Mouse (Mus musculus) gonadal fat pad, adult 2 months (tissue): ENCODE measurements around the gene Irgm2. TPM values are rescaled to one million over a fixed set of nuclear protein-coding genes. Genes with fewer than 3 reads are reported as not detected.

Experiments
- DNase-seq: peaks from one replicate; pipeline ENCODE4 v3.0.0-alpha.2; 2012; ENCODE audit warnings: low read depth
- polyA plus RNA-seq: library from polyadenylated mRNA; depleted of rRNA; stranded (reverse); fragments of >200 nt; gene quantifications from 2 replicates; pipeline ENCODE4 v1.2.3, GENCODE M21; 2012; rRNA removed

Gene Irgm2
- polyA plus RNA-seq, 1 experiment = 11.4 TPM

DNA sequence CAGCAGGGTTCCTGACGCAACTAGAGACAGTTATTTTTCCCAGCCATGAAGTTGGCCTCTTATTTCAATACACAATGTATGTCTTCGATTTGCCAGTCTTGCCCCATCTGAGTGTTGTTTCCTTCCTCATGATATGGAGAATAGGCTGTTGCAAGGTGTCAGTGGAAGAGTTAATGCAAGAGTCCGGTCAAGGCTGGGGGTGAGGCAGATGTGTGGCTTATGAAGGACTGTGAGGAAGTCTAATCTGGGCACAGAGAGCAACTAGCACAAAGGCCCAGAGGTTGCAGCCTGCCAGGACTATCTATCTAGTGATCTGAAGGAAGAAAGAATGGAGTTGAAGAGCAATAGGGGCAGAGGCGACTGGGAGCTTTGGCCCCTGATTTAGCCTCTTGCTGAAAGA is 60.7 kb downstream of the Irgm2 start:
- no peak for DNase-seq

DNA sequence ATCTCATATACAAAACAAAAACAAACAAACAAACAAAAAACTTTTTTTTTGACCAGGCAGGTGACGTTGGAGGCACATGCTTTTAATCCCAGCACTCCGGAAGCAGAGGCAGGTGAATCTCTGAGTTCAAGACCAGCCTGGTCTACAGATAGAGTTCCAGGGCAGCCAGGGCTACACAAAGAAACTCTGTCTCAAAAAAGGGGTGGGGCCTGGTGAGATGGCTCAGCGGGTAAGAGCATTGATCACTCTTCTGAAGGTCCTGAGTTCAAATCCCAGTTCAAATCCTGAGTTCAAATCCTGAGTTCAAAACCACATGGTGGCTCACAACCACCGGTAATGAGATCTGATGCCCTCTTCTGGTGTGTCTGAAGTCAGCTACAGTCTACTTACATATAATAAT is 62.4 kb downstream of the Irgm2 start:
- DNase-seq = no peak

DNA sequence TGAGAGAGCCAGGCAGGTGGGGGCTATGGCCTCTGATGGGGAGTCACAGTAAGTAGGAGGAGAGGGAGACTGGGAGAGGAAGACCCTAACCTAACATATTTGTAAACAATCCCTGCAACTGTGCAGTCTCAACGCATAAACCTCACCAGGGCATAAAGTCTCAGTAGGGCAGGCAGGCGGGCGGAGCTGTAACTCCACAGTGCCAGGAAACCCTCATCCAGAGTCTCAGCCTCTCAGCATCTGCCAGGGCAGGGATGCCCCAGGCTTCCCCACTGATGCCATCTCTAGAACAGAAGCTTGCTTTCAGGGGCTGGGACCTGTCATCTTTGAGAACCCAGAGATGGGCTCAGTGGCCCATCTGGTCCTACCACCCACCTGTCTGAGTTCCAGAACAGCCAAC is 62.9 kb downstream of the Irgm2 start:
- no peak for DNase-seq

DNA sequence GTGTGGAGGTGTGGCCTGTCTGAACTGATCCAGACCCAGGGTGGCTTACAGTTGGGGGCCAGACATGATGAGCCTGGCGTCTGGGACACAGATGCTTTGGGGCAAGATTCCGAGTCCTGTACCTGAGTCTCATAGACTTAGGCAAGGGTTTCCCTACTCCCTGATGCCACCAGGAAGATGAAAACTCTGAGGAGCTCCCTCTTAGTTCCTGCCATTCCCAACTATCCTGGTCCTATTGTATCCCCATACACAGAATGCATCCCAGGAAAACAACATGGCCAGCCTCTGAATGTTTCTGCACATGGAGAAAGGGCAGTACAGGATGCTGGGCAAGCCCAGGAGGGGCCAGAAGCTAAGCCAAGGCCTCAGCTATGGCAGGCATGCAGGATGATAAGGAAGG is 64.1 kb downstream of the Irgm2 start:
- no peak for DNase-seq

DNA sequence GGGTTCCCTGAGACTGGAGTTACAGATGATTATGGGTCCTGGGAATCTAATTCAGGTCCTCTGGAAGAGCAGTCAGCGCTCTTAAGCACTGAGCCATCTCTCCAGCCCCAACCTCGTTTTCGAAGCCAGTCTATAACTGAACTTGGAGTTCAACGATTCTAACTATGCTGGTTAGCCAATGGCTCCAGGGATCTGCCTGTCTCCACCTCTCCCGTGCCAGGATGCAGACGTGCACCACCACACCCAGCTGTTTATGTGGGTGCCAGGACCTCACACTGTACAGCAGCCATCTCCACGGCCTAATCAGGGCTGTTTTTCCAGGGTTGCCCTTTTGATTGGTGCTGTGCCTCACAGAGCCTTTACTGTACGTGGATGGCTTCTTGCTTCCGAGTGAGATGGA is 65.1 kb downstream of the Irgm2 start:
- DNase-seq = no peak

DNA sequence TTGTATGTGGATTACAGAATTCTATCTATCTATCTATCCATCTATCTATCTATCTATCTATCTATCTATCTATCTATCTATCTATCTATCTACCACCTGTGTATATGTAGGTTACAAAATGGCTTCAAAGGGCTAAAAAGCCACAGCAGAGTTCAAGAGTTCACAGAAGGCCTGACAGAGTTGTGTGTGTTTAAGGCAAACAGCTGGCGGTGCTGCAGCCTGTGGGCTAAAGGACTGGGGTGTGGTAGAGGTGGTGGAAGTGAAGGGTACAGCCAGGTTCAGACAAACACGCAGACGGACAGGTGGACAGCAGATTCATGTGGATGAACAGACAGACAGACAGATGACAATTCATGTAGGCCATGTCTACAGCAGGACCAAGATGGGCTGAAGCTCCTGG is 68.9 kb downstream of the Irgm2 start:
- DNase-seq = no peak

Other genes starting within 250 kb of the Irgm2 start
- gene Larp1, start 190.6 kb upstream of the Irgm2 start, polyA plus RNA-seq = 43.0 and 56.5 TPM in 2 replicates
- gene Gm12248, start 106.5 kb upstream of the Irgm2 start, polyA plus RNA-seq = 1.2 and 1.3 TPM in 2 replicates
- gene Cnot8, start 95.5 kb upstream of the Irgm2 start, polyA plus RNA-seq = 52.2 and 54.6 TPM in 2 replicates
- 8.0 and 8.1 TPM in 2 replicates for gene Gemin5, start 31.1 kb upstream of the Irgm2 start, polyA plus RNA-seq
- 30.0 and 37.2 TPM in 2 replicates for gene Mrpl22, start 28.0 kb upstream of the Irgm2 start, polyA plus RNA-seq
- 12.6 and 14.0 TPM in 2 replicates for gene Igtp, start 62 bp upstream of the Irgm2 start, polyA plus RNA-seq
- 2.7 and 4.6 TPM in 2 replicates for gene 4930438A08Rik, start 75.2 kb downstream of the Irgm2 start, polyA plus RNA-seq
- 42.3 and 45.8 TPM in 2 replicates for gene Zfp692, start 107.5 kb downstream of the Irgm2 start, polyA plus RNA-seq
- gene Zfp672, start 130.7 kb downstream of the Irgm2 start, polyA plus RNA-seq = 47.1 and 48.3 TPM in 2 replicates
- 56.5 and 58.4 TPM in 2 replicates for gene Sh3bp5l, start 131.1 kb downstream of the Irgm2 start, polyA plus RNA-seq
- 1,979 and 3,212 TPM in 2 replicates for gene Lypd8, start 179.4 kb downstream of the Irgm2 start, polyA plus RNA-seq
- 0.32 and 0.60 TPM in 2 replicates for gene 1810065E05Rik, start 221.5 kb downstream of the Irgm2 start, polyA plus RNA-seq
- gene Gm12253, start 232.9 kb downstream of the Irgm2 start, polyA plus RNA-seq = not detected in 2 replicates